Mouse (Mus musculus) layer of hippocampus, adult 18-20 months (tissue): ENCODE measurements around the gene Fbxo6. TPM values are rescaled to one million over a fixed set of nuclear protein-coding genes. Genes with fewer than 3 reads are reported as not detected.
"Not testable (repeated sequence)": the region's sequence is repeated elsewhere in the genome, so short reads cannot be mapped to it uniquely, and the experiment has no call there.

Experiments used
- DNase-seq, 2 experiments: peaks; one replicate each; pipeline ENCODE4 v3.0.0; 2022; ENCODE audit warnings: low spot score in 2 of 2
- long read RNA-seq: library from polyadenylated mRNA; stranded (forward); transcript quantifications from one replicate; pipeline ENCODE4 v2.0.0, GENCODE M21; 2021
- total RNA-seq, 2 experiments: library from RNA; stranded (reverse); gene quantifications; 2 replicates each; pipeline ENCODE4 v1.2.3; 2021

Gene Fbxo6
- 10 to 100 TPM; 30.3 to 33.3 TPM for total RNA-seq
- long read RNA-seq, transcript Fbxo6-202 (6 exons, 1,163 nt), result minor isoform, 5 of 28 reads
- long read RNA-seq, transcript Fbxo6-206 (6 exons, 811 nt), result major isoform, 9 of 28 reads
- long read RNA-seq, transcript Fbxo6-201 (6 exons, 1,346 nt), result major isoform, 9 of 28 reads
- long read RNA-seq, partial matches to known transcripts, result 1 of 28 reads
- long read RNA-seq, other reads (novel, unspliced or antisense), result 0 of 28 reads

GRCm38 (mm10) chr4:148151267-148152168, at the start of gene Fbxo6:
TSS of gene Fbxo6 (minus strand) at chr4:148152140.
- peak; percentile 79 to 88 for DNase-seq

DNA sequence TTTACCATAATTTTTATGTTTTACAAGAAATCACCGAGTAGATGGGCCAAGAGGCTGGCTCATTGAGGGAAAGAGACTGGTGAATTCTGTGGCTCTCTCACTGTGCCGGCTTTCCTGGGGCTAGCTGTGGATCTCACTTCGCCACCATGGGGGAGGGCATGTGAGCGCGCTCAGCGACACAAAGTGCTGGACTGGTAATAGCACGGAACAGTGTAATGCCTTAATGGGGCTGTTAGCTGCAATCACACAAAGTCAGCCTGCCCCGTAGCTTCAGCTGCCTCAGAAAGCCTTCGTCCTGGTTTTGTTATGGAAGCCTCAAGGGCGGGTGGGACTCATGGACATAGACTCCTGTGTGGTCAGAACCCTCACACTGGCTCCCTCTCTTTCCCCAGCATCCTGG, 46.8 kb upstream of the Fbxo6 start:
- no peak for DNase-seq

DNA sequence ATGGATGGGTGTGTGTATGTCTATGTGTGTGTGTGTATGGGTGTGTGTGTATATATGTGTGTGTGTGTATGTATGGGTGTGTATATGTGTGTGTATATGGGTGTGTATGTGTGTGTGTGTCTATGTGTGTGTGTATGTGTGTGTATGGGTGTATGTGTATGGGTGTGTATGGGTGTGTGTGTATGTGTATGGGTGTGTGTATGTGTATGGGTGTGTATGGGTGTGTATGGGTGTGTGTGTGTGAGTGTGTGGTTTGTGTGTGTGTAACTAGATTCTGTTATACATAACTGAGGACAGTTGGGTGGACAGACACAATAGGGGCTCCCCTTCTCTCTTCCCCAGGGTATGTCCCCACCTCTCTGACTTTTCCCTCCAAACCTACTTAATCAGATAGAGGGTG, 42.5 kb upstream of the Fbxo6 start:
- DNase-seq, result no peak

DNA sequence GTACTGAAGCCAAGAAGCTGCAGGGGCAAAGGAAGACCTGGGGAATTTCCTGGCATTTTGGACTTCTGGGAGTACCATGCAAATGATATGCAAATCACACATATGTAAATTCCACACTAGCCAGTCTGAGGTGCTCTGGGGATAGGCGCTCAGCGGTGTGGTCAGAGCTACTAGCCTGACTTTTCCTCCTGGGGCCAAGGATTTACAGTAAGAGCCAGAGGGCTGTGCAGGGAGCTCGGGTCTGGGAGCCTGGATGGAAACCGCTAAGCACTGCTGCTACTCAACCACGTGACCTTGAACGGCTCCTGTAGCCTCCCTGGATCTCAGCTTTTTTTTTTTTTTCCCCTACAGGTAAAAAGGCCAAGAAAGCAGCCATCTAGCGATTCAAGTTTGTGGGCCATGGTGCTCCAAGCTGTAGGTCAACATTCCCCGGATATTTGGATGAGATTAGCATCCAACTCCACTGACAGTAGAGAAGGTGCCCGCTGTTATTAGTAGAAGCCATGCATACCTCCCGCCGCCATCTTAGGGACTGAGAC, 40.8 kb upstream of the Fbxo6 start:
- DNase-seq, result no peak

- not testable (repeated sequence) for DNase-seq
These were observed 36.8 kb upstream of the Fbxo6 start for GRCm38 (mm10) chr4:148188767-148189166.

DNA sequence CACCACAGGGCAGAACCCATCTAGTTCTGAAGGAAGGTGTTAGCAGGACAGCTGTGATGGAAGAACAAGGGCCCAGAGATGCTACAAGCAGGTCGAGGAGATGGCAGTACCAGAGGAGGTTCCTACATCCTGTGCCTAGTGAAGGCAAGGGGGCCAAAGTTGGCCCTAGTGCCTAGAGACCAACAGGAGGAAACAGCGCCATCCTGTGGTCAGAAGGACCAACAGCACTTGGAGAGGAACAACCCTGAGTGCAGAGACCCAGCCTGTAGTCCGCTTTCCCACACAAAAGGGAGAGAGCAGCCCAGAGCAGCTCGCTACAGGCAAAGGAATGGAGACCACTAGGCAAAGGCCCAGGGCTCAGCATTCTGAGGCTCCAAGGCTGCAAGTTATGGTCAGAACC, 33.9 kb upstream of the Fbxo6 start:
- DNase-seq, result no peak

DNA sequence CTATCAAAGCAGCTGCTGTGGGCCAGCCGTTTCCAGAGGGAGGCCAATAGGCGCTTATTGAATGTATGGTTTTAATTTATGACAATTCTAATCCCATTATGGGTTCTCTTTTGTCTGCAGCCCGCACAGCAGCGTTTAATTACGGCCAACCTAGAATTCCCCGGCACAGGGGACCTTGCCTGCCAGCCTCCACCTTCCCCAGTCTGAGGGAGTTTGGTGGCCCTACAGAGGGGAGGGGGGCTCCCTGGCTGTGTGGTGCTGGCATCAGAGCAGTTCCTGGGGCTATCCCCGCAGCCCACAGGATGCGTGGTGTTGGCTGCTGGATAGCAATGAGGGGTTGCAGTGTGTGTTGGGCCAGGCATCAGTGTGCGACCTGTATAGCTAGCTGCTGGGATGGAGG, 32.6 kb upstream of the Fbxo6 start:
- no peak for DNase-seq

DNA sequence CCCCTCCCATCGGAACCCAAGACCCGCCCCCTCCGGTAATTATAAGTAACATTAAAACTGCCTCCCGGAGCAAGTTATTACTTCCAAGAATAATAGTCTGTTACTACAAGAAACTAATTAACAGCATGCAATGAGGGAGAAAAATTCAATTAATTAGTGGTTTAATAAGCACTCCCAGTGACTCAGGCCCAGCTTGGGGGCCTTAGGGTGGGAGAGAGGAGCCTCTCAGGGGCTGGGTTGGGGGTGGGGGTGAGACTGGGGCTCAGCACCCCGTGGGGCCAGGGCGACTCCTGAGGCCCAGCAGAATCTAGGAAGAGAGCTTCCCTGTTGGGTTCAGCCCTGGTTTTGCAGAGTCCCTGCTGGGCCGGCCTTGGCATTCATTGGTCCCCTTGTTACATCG, 30.4 kb upstream of the Fbxo6 start:
- DNase-seq, result no peak

DNA sequence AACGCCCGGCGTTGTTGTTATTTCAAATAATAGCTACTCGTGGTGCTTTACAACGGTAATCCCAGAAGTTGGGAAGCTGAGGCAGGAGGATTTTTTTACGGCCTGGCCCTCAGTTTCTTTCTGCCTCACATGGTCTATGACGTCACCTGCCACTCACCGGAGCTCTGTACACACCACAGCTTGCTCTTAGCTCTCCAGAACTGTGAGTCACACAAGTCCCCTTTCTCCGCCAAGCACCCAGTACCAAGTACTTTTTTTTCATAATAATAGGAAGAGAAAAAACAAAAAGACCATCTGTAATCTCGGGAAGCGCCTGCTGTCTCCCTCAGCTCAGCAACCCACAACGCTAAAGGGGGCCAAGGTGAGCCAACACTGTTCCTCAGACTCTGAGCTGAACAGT, 29.5 kb upstream of the Fbxo6 start:
- peak in 1 of 2 experiments; percentile 76 for DNase-seq

DNA sequence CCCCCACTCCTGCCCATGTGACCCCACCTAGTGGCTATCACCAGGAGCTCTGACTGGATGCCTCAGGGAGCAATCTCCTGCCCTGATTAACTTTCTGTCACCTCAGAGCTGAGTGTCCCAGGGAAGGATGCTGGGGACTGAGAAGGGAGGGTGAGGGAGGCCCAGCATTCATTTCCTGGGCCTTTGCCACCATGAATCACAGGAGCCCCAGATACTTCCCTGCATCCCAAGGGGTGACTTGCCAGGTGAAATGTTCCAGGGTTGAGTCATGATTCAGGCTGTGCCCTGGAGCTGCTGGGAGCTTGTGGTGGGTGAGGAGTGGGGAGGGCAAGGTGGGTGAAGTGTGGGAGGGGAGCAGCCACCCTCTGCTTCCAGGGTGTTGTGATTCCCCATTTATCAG, 25.8 kb upstream of the Fbxo6 start:
- no peak for DNase-seq

- not testable (repeated sequence) for DNase-seq
These were observed 24.7 kb upstream of the Fbxo6 start for GRCm38 (mm10) chr4:148176603-148177002.

- no peak for DNase-seq
These were observed 22.5 kb upstream of the Fbxo6 start for GRCm38 (mm10) chr4:148174495-148174862.

GRCm38 (mm10) chr4:148173811-148174494, 22.0 kb upstream of the Fbxo6 start:
- DNase-seq, result peak in 1 of 2 experiments; percentile 67

DNA sequence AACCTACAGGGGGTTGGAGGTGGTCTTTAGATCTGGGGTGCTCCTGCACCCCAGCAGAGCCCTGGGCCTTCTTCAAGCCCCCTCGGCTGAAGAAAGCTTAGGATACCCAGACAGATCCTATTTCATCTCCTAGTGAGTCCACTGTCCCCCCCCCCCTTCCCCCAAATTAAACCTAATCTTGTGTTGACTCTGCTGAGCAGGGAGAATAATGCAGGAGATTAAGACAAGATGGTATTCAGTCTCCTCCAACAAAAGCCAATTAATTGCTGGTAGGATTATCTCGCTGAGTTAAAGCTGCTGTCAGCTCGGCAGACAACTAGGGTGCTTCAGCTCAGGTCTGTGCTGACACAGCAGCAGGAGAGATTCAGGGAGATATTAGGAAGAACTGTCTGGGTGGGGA, 19.3 kb upstream of the Fbxo6 start:
- DNase-seq, result no peak

GRCm38 (mm10) chr4:148170842-148171241, 18.9 kb upstream of the Fbxo6 start:
- peak in 1 of 2 experiments; percentile 86 for DNase-seq

- no peak for DNase-seq
These were observed 17.6 kb upstream of the Fbxo6 start for GRCm38 (mm10) chr4:148169586-148169985.

DNA sequence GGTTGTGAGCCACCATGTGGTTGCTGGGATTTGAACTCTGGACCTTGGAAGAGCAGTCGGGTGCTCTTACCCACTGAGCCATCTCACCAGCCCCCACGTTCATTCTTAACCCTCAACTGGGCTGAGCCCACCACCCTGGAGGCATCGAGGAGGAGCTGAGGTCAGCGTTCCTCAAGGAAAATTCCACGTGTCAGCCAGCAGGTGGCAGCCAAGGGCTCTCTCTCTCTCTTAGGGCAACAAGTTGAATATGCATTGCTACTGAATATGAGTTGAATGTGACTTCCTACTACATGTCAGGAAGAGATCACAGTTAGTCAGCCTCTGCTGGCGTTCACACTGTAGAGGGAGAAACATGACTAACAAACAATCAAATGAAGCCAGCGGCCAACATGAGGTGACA, 16.3 kb upstream of the Fbxo6 start:
- DNase-seq, result peak in 1 of 2 experiments; percentile 69

- peak in 1 of 2 experiments; percentile 82 for DNase-seq
These were observed 15.0 kb upstream of the Fbxo6 start for GRCm38 (mm10) chr4:148166986-148167385.

GRCm38 (mm10) chr4:148166431-148166830, 14.5 kb upstream of the Fbxo6 start:
- DNase-seq, result peak; percentile 81 to 87

GRCm38 (mm10) chr4:148165551-148165950, 13.6 kb upstream of the Fbxo6 start:
- DNase-seq, result no peak

DNA sequence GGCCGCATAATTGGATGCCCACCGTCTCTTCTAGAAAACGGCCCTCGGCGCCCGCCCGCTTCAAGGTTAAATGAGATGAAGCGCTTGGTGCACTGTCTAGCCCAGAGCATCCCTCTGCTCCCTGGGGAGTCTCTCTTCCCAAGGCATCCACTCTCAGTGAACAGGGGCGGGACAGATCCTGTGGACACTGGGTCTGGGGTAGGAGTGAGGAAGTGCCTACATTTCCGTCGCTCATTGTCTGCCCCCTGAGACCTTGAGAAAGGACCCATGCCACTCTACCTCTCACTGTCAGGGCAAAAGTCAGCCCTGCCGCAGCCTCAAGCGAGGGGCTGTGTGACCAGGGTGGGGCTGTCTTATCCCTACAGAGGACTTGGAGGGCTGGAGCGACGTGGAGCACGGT, 12.5 kb upstream of the Fbxo6 start:
- DNase-seq, result no peak

DNA sequence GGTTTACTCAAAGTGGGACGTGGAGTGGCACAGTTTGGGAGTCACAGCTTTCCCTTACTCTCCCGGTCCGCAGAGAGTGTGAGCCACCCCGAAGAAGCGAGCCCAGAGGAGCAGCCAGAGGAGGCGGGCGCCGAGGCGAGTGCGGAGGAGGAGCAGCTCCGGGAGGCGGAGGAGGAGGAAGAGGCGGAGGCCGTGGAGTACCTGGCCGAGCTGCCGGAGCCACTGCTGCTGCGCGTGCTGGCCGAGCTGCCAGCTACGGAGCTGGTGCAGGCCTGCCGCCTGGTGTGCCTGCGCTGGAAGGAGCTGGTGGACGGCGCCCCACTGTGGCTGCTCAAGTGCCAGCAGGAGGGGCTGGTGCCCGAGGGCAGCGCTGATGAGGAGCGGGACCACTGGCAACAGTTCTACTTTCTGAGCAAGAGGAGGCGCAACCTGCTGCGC, 12.1 kb upstream of the Fbxo6 start:
- DNase-seq, result peak; percentile 80 to 83
